Mouse (Mus musculus): ENCODE measurements at regions not wholly inside any gene's neighbourhood (a gene's known extent, or its start where the extent isn't known, plus 50 kb on each side); places are given as distances from the start of the nearest gene placed in this dataset.

DNA sequence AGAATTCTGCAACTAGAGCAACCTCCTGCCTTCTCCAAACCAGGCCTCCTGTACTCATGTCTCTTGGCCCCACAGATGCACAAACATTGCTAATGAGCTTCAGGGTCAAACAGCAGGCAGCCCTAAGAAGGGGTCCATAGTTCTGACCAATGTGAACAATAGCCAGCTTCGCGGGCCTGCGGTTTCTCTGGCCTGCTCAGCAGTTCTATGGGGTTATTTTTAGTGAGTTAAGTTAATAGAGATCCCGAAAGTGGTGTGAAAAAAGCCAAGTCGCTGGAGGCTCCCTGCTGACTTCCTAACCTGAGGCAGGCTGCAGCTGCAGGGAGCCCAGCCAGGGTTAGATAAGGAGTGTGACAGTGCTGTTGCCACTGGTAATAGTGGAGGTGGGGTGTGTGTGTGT, 106.6 kb downstream of the Pdcd6ip start:
- no peak for DNase-seq

DNA sequence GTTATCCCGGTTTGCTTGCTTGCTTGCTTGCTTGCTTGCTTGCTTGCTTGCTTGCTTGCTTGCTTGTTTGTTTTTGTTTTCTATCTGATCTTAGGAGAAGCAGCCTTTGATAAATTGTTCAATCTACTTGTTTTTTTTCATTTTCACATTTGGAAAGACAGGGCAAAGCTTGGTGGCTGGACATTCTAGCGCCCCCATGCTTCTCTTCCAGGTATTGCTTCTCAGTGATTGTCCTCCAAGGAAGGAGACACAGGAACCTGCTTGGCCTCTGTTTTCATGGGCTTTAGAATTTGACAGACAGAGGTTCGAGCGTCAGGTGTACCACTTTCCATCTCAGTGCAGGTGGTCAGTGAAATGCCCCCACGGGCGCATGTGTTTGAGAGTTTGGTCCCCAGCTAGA, 120.8 kb downstream of the Pdcd6ip start:
- no peak for DNase-seq

- DNase-seq, result no peak
Observed at GRCm38 (mm10) chr9:113586477-113586876, 121.6 kb downstream of the Pdcd6ip start.

DNA sequence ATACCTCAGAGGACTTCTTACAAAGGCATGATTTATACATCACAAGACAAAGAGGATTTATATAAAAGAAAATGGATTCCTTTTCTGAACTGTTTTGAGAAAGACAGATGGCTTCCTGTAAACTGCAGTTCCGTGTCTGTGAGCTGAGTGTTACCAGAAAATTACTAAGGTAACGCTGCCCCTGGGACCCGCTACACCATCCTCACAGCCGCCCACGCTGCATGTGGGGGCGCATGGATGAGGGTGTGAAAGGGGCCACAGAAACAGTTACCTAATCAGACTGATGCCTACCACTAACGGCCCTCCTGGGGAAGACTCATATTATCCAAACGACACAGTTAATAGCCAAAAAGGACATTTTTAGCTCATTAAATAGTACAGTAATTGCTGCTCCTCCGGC, 129.8 kb downstream of the Pdcd6ip start:
- no peak for DNase-seq

GRCm38 (mm10) chr9:113568849-113569248, 139.2 kb downstream of the Pdcd6ip start:
- no peak for DNase-seq

DNA sequence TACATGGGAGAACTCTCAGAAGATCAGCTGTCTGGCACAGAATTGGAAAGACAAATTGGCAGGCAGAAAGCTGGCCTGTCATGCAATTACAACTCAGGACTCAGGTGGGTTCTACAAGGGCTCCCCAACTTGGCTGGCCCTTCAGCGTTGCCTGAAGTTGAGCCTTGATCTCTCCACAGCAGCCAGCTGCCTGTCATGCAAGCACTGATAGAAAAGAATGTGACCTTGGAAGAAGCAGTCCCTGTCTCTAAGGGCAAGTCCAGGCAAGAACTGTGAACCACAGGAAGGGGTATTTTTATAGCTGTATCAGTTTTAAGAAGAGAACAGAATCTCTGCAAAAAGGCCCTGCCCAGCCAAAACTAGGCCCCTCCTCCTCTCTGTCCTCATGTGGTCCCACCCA, 140.4 kb downstream of the Pdcd6ip start:
- no peak for DNase-seq

GRCm38 (mm10) chr9:113566620-113567019, 141.4 kb downstream of the Pdcd6ip start:
- no peak for DNase-seq

GRCm38 (mm10) chr9:113553911-113554310, 154.1 kb downstream of the Pdcd6ip start:
- DNase-seq, result no peak

DNA sequence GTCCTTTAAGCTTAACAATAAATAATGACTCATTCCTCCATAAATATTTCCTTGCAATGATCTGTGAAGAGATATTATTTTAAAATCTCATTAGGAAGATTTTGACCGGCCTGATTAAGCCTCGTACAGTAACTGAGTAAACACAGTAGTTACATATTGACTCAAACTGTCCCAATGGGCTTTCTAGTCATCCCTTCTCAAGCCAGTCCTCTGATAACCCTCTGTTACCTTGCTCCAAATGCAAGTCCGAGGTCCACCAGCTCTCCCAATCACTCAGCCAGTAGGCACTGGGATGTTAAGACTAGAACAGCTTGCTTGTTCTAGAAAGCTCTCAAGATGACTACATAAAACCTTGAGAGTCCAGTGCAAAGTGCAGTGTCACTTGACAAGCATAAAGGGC, 160.6 kb downstream of the Pdcd6ip start:
- DNase-seq, result no peak

GRCm38 (mm10) chr9:113528586-113528985, 179.5 kb downstream of the Pdcd6ip start:
- peak; percentile 46 to 73 for DNase-seq

DNA sequence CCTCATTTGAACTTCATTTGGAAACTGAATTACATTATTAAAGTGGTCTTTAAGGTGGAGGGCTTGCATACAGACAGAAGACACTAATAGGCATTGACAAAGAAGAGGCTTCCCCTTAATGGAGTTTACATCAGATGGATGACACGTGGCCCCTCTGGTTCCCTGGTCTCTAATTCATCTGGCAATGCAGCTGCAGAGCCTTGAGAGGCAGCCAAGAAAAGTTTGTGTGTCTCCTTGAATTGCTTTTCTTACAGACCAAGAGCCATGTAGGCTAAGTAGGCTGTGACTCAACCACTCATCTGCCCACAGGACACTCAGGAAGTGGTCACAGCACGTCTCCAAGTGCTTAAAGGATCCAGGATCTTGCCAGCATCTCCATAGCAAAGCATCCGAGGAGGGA, 183.8 kb downstream of the Pdcd6ip start:
- no peak for DNase-seq

DNA sequence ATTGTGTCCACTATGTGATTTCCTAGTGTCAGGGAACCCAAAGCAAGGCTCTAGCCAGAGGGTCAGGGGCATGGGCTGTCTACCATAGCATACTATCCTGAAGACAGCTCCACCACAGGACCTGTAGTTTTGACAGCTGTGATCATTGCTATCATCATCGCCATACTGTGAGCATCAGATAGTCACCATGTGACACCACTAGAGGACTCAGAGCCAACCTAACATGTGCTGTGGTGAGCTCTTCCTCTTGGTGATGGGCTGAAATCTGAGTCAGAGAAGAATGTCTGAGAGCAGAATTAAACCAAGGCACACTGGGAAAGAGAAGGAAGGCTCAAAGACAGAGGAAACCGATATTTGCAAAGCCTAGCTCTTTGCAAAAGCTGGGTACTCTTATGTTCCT, 184.9 kb downstream of the Pdcd6ip start:
- no peak for DNase-seq

DNA sequence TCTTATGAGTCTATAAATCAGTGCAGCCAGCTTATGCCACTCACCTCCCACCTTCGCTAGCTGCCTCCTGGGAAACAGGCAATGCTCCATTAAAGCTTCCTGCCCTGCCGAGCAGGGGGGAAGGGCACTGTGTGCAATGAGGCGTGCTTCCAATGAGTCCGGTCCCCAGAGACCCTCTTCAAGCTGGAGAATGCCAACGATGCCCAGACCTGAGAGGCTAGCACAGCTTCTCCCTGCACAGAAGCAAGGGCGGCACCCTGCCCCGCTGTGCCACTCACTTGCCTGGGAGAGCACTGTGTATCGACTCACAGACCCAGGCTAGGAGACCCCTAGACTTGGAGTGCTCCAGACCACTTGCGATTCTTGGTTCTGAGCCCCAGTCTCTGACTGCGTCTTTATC, 188.3 kb downstream of the Pdcd6ip start:
- no peak for DNase-seq

DNA sequence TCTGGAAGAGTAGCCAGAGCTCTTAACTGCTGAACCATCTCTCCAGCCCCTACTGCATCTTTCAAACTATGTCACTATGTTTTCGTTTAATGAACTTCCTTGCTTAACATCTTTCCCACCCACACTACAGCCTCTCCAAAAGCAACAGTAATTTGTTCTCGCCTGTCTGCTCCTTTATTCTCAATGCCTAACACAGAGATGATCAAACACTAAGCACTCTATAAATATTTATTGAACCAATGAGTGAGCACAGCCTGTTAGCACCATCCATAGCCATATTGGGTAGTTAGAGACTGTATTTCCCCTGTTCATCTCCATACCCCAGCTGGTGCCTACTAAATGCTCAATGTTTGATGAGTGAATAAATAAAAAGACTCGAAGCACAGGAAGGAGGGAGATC, 189.6 kb downstream of the Pdcd6ip start:
- DNase-seq, result no peak

- no peak for DNase-seq
Observed at GRCm38 (mm10) chr9:113517756-113518155, 190.3 kb downstream of the Pdcd6ip start.

DNA sequence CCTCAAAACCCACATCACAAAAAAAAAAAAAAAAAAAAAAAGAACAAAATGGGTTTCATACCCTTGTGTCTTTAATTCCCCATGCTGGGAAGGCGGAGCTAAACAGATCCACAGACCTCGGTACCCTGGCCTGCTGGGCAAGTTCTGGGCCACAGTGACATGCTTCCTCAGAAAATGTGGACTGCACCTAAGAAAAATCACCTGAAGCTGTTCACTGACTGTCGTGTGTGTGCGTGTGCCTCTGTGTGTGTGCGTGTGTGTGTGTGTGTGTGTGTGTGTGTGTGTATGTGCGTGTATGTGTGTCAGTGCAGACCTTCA, 192.4 kb downstream of the Pdcd6ip start:
- DNase-seq, result no peak

DNA sequence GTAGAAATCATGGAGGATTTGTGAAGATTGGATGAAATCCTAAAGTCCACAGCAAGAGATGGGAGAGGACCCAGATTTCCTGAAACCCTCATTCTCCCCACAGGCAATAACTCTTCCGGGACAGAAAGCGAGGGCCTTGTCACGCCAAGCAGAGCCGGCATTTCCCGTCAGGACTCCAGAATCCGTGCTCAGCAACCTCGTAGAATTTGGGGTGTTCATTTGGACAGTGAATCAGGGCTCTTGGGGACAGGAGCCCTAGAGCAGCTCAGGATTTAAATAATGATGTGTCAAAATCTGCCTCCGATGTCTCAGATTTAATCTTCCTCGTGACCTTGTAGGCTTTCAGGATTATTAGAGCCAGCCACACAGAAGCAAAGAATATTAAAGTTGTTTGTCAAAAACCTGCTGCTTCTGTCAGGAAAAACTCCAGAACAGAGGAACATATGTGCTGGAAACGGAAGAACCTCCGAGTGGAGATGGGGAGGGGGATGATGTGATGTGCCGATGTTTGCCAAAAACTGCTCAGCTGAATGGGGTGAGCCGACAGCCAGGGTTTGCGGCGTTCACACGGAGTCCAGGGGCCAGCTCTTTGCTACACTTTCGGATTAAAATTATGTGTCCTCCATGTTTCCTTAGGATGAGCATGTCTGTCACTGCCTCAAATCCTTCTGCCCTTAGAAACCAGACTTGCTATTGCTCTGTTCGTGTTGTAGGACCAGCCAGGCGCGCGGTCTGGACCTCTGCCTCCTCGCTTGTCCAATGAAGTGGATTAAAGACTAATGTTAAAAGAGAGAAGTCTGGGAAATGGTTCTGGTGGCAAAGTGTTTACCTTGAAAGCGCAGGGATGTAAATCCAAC, 193.0 kb downstream of the Pdcd6ip start:
- DNase-seq, result no peak

DNA sequence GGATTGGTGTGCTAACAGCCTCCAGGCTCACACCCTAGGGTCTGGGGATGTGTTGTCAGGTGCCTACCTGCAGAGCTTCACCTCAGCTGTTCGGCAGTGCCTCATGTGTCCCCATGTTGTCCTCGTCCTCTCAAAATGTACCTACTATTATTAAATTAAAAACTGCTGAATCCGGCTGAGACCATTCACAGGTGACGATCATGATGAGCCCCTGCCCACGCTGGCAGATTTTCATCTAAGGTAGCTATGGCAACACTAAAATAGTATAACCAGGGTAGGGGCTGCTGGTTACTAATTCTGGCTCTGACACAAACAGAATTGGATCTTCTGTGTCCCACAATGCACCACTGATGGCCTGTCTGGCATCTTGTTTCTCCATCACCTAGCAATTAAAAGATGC, 196.8 kb downstream of the Pdcd6ip start:
- no peak for DNase-seq

DNA sequence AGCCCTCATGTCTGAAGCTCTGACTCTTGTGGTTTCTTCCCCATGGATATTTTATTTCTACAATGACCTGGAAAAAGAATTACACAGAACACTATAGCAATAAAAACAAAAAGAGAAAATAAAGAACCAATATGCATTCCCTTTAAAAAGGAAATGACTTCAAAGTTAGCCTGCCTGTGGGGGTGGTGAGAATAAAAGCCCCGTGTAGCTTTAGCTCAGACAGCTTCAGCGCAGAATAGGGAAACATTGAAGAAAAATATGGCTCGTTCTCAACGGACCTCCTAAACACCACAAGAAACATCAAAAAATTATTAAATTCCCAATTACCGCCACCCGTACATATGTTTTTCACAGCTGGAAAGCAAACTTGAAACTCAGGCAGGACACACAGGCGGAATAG, 198.7 kb downstream of the Pdcd6ip start:
- no peak for DNase-seq

GRCm38 (mm10) chr9:113508821-113509220, 199.2 kb downstream of the Pdcd6ip start:
- no peak for DNase-seq

- DNase-seq, result no peak
Observed at GRCm38 (mm10) chr9:113507561-113508460, 200.2 kb downstream of the Pdcd6ip start.

GRCm38 (mm10) chr9:113499246-113499645, 208.8 kb downstream of the Pdcd6ip start:
- DNase-seq, result no peak

- no peak for DNase-seq
Observed at GRCm38 (mm10) chr9:113496176-113496732, 211.8 kb downstream of the Pdcd6ip start.

DNA sequence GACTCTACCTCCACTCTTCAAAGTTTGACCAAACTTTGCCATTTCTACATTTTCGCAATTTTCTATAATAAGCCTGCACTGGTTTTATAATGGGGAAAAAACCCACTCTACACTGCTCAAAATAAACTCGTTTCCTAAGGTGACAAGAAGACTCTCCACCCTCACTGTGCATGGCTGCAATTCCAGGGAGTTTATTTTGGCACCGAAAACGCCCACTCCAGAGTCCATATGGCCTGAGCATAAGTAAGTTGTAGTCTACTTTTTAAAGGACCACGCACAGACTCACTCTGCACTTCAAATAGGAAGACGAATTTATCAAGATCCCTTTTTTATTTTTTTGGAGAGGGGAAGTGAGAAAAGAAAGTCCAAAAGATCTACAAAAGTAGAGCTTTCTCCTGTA, 219.4 kb downstream of the Pdcd6ip start:
- no peak for DNase-seq

All from kidney, postnatal 25 days (tissue).